ENCODE assay signal across 10 mouse cellular contexts in genomic region chr8:116832181-116832580, GRCm38 (mm10).
DNase-seq lines count a peak whose midpoint lies in the region; ATAC-seq and TF ChIP-seq lines count a peak whose summit lies in the region.
"Had no signal": no experiment of that assay in that cellular context is flagged by ENCODE, and none has a peak within 500 bp of the region (broad histone marks: within the 10 kb centered on the region; RNA-seq: fewer than 3 reads in every experiment).

No protein-coding gene starts in this region.

- TF ChIP-seq EP300 in heart, adult 2 months (IDR thresholded peaks at IDR 0.05; ENCODE audit: insufficient read depth, low read depth, low read length), result 0 out of 2 replicates have a peak, but pooled peaks have one; percentile 13

- intact Hi-C loops in heart, adult 2 months (cut with DNase I), result no loop called here

- no peaks in the 10 kb centered on the region for H3K79me2 ChIP-seq in heart, adult 2 months (replicated peaks; ENCODE audit: control insufficient read depth, insufficient read depth, low read length)

- peak; percentile 64 to 80 for DNase-seq in heart, adult 2 months
- DNase-seq in cerebellum, postnatal 25 days, result peak; percentile 53 to 71
- peak; percentile 17 for DNase-seq in kidney, adult 18-20 months
- DNase-seq in lung, postnatal 10 days, result peak; percentile 67
- DNase-seq in embryo, embryonic 11 days, result no peak
- no peak for DNase-seq in thymus, postnatal 36 days
- no peak for DNase-seq in yolk sac, embryonic 10.5 days (ENCODE audit: low spot score)
- DNase-seq: layer of hippocampus, postnatal 36 days; thymus, adult 18-20 months had no signal

- TF ChIP-seq CTCF in heart, adult 2 months (IDR thresholded peaks at IDR 0.05), result no peak

- no peaks in the 10 kb centered on the region for H3K36me3 ChIP-seq in heart, adult 2 months (ENCODE audit: control insufficient read depth, insufficient read depth, low read length)
- no peaks in the 10 kb centered on the region for H3K36me3 ChIP-seq in heart, embryonic 11.5 days (ENCODE audit: control insufficient read depth, insufficient read depth, low read length)

- no peak overlapping the region for H3K27ac ChIP-seq in heart, adult 2 months
- no peak overlapping the region for H3K27ac ChIP-seq in heart, embryonic 11.5 days (ENCODE audit: low read depth, low read length)

- H3K9ac ChIP-seq in heart, adult 2 months (ENCODE audit: low read depth, low read length), result no peak overlapping the region
- no peak overlapping the region for H3K9ac ChIP-seq in heart, embryonic 11.5 days (ENCODE audit: low read depth, low read length)

- 27% methylated on average over 2 of the region's 2 CpGs for WGBS in heart, adult 2 months
- 84% methylated on average over 2 of the region's 2 CpGs for WGBS in heart, embryonic 11.5 days (ENCODE audit: insufficient replicate concordance)

- no peak for ATAC-seq in heart, embryonic 11.5 days (replicated peaks; ENCODE audit: insufficient number of reproducible peaks, low FRiP score, low TSS enrichment)

- H3K9me3 ChIP-seq in heart, embryonic 11.5 days (replicated peaks; ENCODE audit: control insufficient read depth, low read length), result no peaks in the 10 kb centered on the region

- no peak for TF ChIP-seq POLR2A in heart, adult 2 months (IDR thresholded peaks at IDR 0.05; ENCODE audit: insufficient read depth, low read depth, low read length)

- no peak overlapping the region for H3K4me2 ChIP-seq in heart, embryonic 11.5 days

- H3K4me1 ChIP-seq in heart, adult 2 months (ENCODE audit: control insufficient read depth, insufficient read depth, low read length), result peaks cover 2% of the 10 kb centered on the region; the same call in 1 of the 2 replicates
- no peaks in the 10 kb centered on the region for H3K4me1 ChIP-seq in heart, embryonic 11.5 days (ENCODE audit: control insufficient read depth, insufficient read depth, low read length)

- no peaks in the 10 kb centered on the region for H3K27me3 ChIP-seq in heart, adult 2 months (ENCODE audit: control insufficient read depth, insufficient read depth, low read length)
- H3K27me3 ChIP-seq in heart, embryonic 11.5 days (ENCODE audit: control insufficient read depth, insufficient read depth, low read length), result no peaks in the 10 kb centered on the region

- H3K4me3 ChIP-seq in heart, adult 2 months, result no peak overlapping the region
- H3K4me3 ChIP-seq in heart, embryonic 11.5 days (ENCODE audit: low read depth, low read length), result no peak overlapping the region

Comparison
In these comparisons a context has a peak if more than half of its experiments do, and no peak if none do; other contexts are left out.
1. DNase-seq: peak in heart, adult 2 months (2 of 2), cerebellum, postnatal 25 days (2 of 2), kidney, adult 18-20 months (single experiment) and lung, postnatal 10 days (single experiment); none in embryo, embryonic 11 days (single experiment), thymus, postnatal 36 days (0 of 2) and yolk sac, embryonic 10.5 days (single experiment).